In the genomic region with DNA sequence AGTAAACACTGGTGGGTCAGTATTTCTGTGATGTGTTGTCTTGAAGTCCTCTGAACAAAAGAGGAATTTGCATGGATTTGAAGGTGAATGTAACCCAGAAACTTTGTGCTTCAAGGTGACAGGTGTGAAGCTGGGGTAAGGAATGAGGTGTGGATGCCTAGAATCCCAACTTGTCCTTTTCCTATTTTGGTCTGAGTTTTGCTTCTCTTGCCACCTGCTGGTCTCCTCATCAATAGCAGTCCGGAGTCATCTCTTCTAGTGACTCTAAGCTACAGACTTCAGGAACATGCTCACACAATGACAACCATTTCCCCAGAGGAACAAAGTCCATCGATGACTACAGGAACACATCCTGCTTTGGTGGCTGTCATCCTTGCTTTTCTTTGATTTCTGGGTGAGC, we compare ENCODE assay signal across 15 mouse cellular contexts. TPM values are rescaled to one million over a fixed set of nuclear protein-coding genes. Genes with fewer than 3 reads are reported as not detected.
DNase-seq lines count a peak whose midpoint lies in the region; ATAC-seq and TF ChIP-seq lines count a peak whose summit lies in the region.
"Had no signal": no experiment of that assay in that cellular context is flagged by ENCODE, and none has a peak within 500 bp of the region (broad histone marks: within the 10 kb centered on the region; RNA-seq: fewer than 3 reads in every experiment).

No protein-coding gene starts in this region.

- no peaks in the 10 kb centered on the region for H3K4me1 ChIP-seq in limb, embryonic 10.5 days
- H3K4me1 ChIP-seq: lung, embryonic 15.5 days had no signal

- TF ChIP-seq CTCF in left cerebral cortex, adult 2 months (IDR thresholded peaks at IDR 0.05): peak; percentile 58

- peak; percentile 77; the same call in 1 of the 2 replicates for ATAC-seq in frontal cortex, adult (ENCODE audit: low TSS enrichment)

- WGBS in limb, embryonic 10.5 days: 69% methylated on average over 2 of the region's 2 CpGs

- H3K36me3 ChIP-seq in limb, embryonic 10.5 days: no peaks in the 10 kb centered on the region
- H3K36me3 ChIP-seq: lung, embryonic 15.5 days had no signal

- no peak for DNase-seq in frontal cortex, postnatal 36 days (ENCODE audit: low spot score in 2 of 2)
- no peak for DNase-seq in left cerebral cortex, adult 2 months (ENCODE audit: extremely low spot score in 1 of 2, low spot score in 2 of 2)
- no peak for DNase-seq in left cerebral cortex, postnatal 4 days
- DNase-seq in 3T3-L1 (ENCODE audit: low read depth, low spot score) (peak; percentile 28), ZHBTc4 (ENCODE audit: low read depth, low spot score) (peak; percentile 72)
- no peak for DNase-seq in limb, embryonic 10.5 days (ENCODE audit: low spot score)
- DNase-seq in gastrocnemius, adult 8-10 months (ENCODE audit: low spot score in 2 of 2): no peak
- DNase-seq: cerebellum, adult 18-20 months; layer of hippocampus, postnatal 36 days had no signal

- H3K9me3 ChIP-seq in limb, embryonic 10.5 days (replicated peaks): no peaks in the 10 kb centered on the region
- H3K9me3 ChIP-seq: lung, embryonic 15.5 days had no signal

- no peak overlapping the region for H3K4me3 ChIP-seq in left cerebral cortex, adult 2 months
- H3K4me3 ChIP-seq in limb, embryonic 10.5 days: no peak overlapping the region
- H3K4me3 ChIP-seq: lung, embryonic 15.5 days; myocyte had no signal

- no peaks in the 10 kb centered on the region for H3K27me3 ChIP-seq in limb, embryonic 10.5 days (ENCODE audit: low read depth, poor library complexity, severe bottlenecking)
- H3K27me3 ChIP-seq: lung, embryonic 15.5 days had no signal

- no peak overlapping the region for H3K27ac ChIP-seq in left cerebral cortex, adult 2 months
- H3K27ac ChIP-seq in limb, embryonic 10.5 days: no peak overlapping the region
- H3K27ac ChIP-seq: lung, embryonic 15.5 days had no signal

- intact Hi-C loops in left cerebral cortex, adult 2 months (cut with DNase I): loop anchor here (1.0 to 5.0 kb wide), 2 partner anchors 59 to 153 kb away; partner anchors contain the start of gene Phf3
- intact Hi-C loops in left cerebral cortex, postnatal 4 days (cut with DNase I): no loop called here

RNA-seq across cellular contexts. Expression of gene AC153137.1, which starts 46.9 kb away (rescaled TPM):
- not detected for total RNA-seq in left cerebral cortex, adult 2 months (2021)
- total RNA-seq in left cerebral cortex, postnatal 4 days (2021): not detected
- polyA plus RNA-seq in limb, embryonic 10.5 days (2016; fragmentation: Nextera tagmentation; extraction: Ambion mirVana): not detected in 2 replicates
- total RNA-seq in gastrocnemius, adult 8-10 months (2022): not detected
- total RNA-seq: adrenal gland, adult 18-20 months; heart, postnatal 10 days; layer of hippocampus, postnatal 36 days had no signal
- polyA plus RNA-seq: myocyte; stomach, embryonic 16.5 days had no signal

RNA-seq across cellular contexts. Expression of gene Phf3, which starts 57.1 kb away (rescaled TPM):
- 100 to 1,000 TPM in 1 of 2 experiments, 10 to 100 TPM in 1; 94.6 to 107 TPM for total RNA-seq in left cerebral cortex, adult 2 months (2021)
- 10 to 100 TPM; 96.3 to 97.6 TPM for total RNA-seq in left cerebral cortex, postnatal 4 days (2021)
- 26.9 and 27.8 TPM in 2 replicates for polyA plus RNA-seq in limb, embryonic 10.5 days (2016; fragmentation: Nextera tagmentation; extraction: Ambion mirVana)
- 10 to 100 TPM; 27.4 to 34.9 (median 31.8) TPM for total RNA-seq in gastrocnemius, adult 8-10 months (2022)

Comparison
In these comparisons a context has a peak if more than half of its experiments do, and no peak if none do; other contexts are left out.
1. DNase-seq: peak in 3T3-L1 (single experiment) and ZHBTc4 (single experiment); none in frontal cortex, postnatal 36 days (0 of 2), left cerebral cortex, adult 2 months (0 of 2), left cerebral cortex, postnatal 4 days (single experiment), limb, embryonic 10.5 days (single experiment) and gastrocnemius, adult 8-10 months (0 of 2).